Mouse (Mus musculus): ENCODE measurements at regions not wholly inside any gene's neighbourhood (a gene's known extent, or its start where the extent isn't known, plus 50 kb on each side); places are given as distances from the start of the nearest gene placed in this dataset.

GRCm38 (mm10) chr2:147738307-147738872, 308.4 kb downstream of the Foxa2 start:
- DNase-seq: peak; percentile 42
- Histone ChIP-seq H3K4me1 (ENCODE audit: control insufficient read depth, insufficient read depth, low read length) (no peaks in the 10 kb centered on the region), H3K4me3 (ENCODE audit: insufficient read depth, low read depth, low read length) (no peak overlapping the region), H3K36me3 (ENCODE audit: control insufficient read depth, insufficient read depth, low read length) (no peaks in the 10 kb centered on the region), H3K27ac (ENCODE audit: insufficient read depth, low read depth, low read length) (no peak overlapping the region), H3K27me3 (replicated peaks; ENCODE audit: control insufficient read depth, insufficient read depth, low read length) (no peaks in the 10 kb centered on the region)
- TF ChIP-seq CTCF (conservative IDR thresholded peaks at IDR 0.05; ENCODE audit: insufficient read depth, insufficient read length, low read depth, low read length) (peak; percentile 43), POLR2A (IDR thresholded peaks at IDR 0.05; ENCODE audit: low read depth, low read length) (no peak)
- 30% methylated on average over 10 of the region's 10 CpGs for WGBS

GRCm38 (mm10) chr2:147727396-147727795, 319.4 kb downstream of the Foxa2 start:
- no peak for DNase-seq
- TF ChIP-seq CTCF (conservative IDR thresholded peaks at IDR 0.05; ENCODE audit: insufficient read depth, insufficient read length, low read depth, low read length) (no peak), POLR2A (IDR thresholded peaks at IDR 0.05; ENCODE audit: low read depth, low read length) (no peak)
- Histone ChIP-seq H3K4me3 (ENCODE audit: insufficient read depth, low read depth, low read length) (no peak overlapping the region), H3K36me3 (ENCODE audit: control insufficient read depth, insufficient read depth, low read length) (no peaks in the 10 kb centered on the region), H3K27ac (ENCODE audit: insufficient read depth, low read depth, low read length) (no peak overlapping the region), H3K4me1 (ENCODE audit: control insufficient read depth, insufficient read depth, low read length) (no peaks in the 10 kb centered on the region), H3K27me3 (replicated peaks; ENCODE audit: control insufficient read depth, insufficient read depth, low read length) (no peaks in the 10 kb centered on the region)
- 47% methylated on average over 4 of the region's 4 CpGs for WGBS

GRCm38 (mm10) chr2:147718936-147719335, 327.8 kb downstream of the Foxa2 start:
- 74% methylated on average over 3 of the region's 3 CpGs for WGBS

DNA sequence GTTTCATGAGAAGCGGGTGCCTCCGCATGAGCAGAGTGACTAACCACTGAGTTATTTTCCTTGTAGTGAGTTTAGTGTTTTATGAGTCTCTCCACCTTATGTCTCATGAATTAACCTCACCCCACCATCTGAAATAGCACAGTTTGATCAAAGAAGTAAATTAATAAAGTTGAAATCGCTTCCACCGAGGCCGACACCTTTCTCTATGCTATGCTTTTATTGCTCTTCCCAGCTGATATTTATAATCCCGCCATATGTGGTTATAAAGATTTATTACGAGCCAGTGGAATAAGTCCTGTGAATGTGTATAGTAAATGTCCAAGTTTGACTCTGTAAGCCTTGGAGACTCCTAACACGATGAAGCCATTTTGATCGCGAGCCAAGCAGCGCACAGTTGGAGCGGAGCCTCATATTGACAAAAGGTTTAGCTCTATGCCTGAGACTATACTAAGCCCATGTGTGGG, 329.3 kb downstream of the Foxa2 start:
- 80% methylated on average over 12 of the region's 12 CpGs for WGBS
- H3K4me1 ChIP-seq (ENCODE audit: control insufficient read depth, insufficient read depth, low read length): no peaks in the 10 kb centered on the region
- H3K27me3 ChIP-seq (replicated peaks; ENCODE audit: control insufficient read depth, insufficient read depth, low read length): no peaks in the 10 kb centered on the region
- no peak for TF ChIP-seq CTCF (conservative IDR thresholded peaks at IDR 0.05; ENCODE audit: insufficient read depth, insufficient read length, low read depth, low read length)
- TF ChIP-seq POLR2A (IDR thresholded peaks at IDR 0.05; ENCODE audit: low read depth, low read length): no peak
- no peak overlapping the region for H3K4me3 ChIP-seq (ENCODE audit: insufficient read depth, low read depth, low read length)
- no peaks in the 10 kb centered on the region for H3K36me3 ChIP-seq (ENCODE audit: control insufficient read depth, insufficient read depth, low read length)
- no peak overlapping the region for H3K27ac ChIP-seq (ENCODE audit: insufficient read depth, low read depth, low read length)
- DNase-seq: no peak

More at GRCm38 (mm10) chr2:147718936-147719335, 327.8 kb downstream of the Foxa2 start:
- Histone ChIP-seq H3K27ac (ENCODE audit: insufficient read depth, low read depth, low read length) (no peak overlapping the region), H3K27me3 (replicated peaks; ENCODE audit: control insufficient read depth, insufficient read depth, low read length) (no peaks in the 10 kb centered on the region), H3K4me1 (ENCODE audit: control insufficient read depth, insufficient read depth, low read length) (no peaks in the 10 kb centered on the region), H3K4me3 (ENCODE audit: insufficient read depth, low read depth, low read length) (no peak overlapping the region), H3K36me3 (ENCODE audit: control insufficient read depth, insufficient read depth, low read length) (no peaks in the 10 kb centered on the region)
- no peak for DNase-seq
- TF ChIP-seq POLR2A (IDR thresholded peaks at IDR 0.05; ENCODE audit: low read depth, low read length) (no peak), CTCF (conservative IDR thresholded peaks at IDR 0.05; ENCODE audit: insufficient read depth, insufficient read length, low read depth, low read length) (no peak)

DNA sequence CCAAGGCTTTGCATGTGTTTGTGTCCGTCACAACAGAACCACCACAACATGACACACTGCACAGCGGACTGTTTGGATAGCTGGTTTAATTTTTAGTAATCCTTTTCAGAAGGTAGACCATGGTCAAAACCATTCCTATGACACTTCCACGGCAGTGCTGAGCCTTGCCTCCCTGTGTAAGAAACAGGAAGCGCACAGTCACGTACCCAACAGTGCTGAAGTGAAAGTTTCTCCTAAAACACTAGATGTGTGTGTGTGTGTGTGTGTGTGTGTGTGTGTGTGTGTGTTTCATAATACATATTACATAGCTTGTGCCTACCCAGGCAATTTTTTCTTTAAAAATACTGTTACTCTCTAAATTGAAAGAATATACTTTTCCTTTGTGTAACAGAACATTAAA, 331.0 kb downstream of the Foxa2 start:
- no peaks in the 10 kb centered on the region for H3K4me1 ChIP-seq (ENCODE audit: control insufficient read depth, insufficient read depth, low read length)
- H3K27ac ChIP-seq (ENCODE audit: insufficient read depth, low read depth, low read length): no peak overlapping the region
- no peaks in the 10 kb centered on the region for H3K36me3 ChIP-seq (ENCODE audit: control insufficient read depth, insufficient read depth, low read length)
- H3K27me3 ChIP-seq (replicated peaks; ENCODE audit: control insufficient read depth, insufficient read depth, low read length): no peaks in the 10 kb centered on the region
- 88% methylated on average over 5 of the region's 5 CpGs for WGBS
- no peak for TF ChIP-seq POLR2A (IDR thresholded peaks at IDR 0.05; ENCODE audit: low read depth, low read length)
- no peak for TF ChIP-seq CTCF (conservative IDR thresholded peaks at IDR 0.05; ENCODE audit: insufficient read depth, insufficient read length, low read depth, low read length)
- H3K4me3 ChIP-seq (ENCODE audit: insufficient read depth, low read depth, low read length): no peak overlapping the region
- no peak for DNase-seq

GRCm38 (mm10) chr2:147710593-147711265, 336.0 kb downstream of the Foxa2 start:
- no peaks in the 10 kb centered on the region for H3K27me3 ChIP-seq (replicated peaks; ENCODE audit: control insufficient read depth, insufficient read depth, low read length)
- no peaks in the 10 kb centered on the region for H3K4me1 ChIP-seq (ENCODE audit: control insufficient read depth, insufficient read depth, low read length)
- 48% methylated on average over 8 of the region's 8 CpGs for WGBS
- DNase-seq: no peak
- H3K4me3 ChIP-seq (ENCODE audit: insufficient read depth, low read depth, low read length): no peak overlapping the region
- TF ChIP-seq POLR2A (IDR thresholded peaks at IDR 0.05; ENCODE audit: low read depth, low read length): no peak
- TF ChIP-seq CTCF (conservative IDR thresholded peaks at IDR 0.05; ENCODE audit: insufficient read depth, insufficient read length, low read depth, low read length): no peak
- no peak overlapping the region for H3K27ac ChIP-seq (ENCODE audit: insufficient read depth, low read depth, low read length)
- H3K36me3 ChIP-seq (ENCODE audit: control insufficient read depth, insufficient read depth, low read length): no peaks in the 10 kb centered on the region

- Histone ChIP-seq H3K4me3 (ENCODE audit: insufficient read depth, low read depth, low read length) (no peak overlapping the region), H3K27me3 (replicated peaks; ENCODE audit: control insufficient read depth, insufficient read depth, low read length) (no peaks in the 10 kb centered on the region), H3K36me3 (ENCODE audit: control insufficient read depth, insufficient read depth, low read length) (no peaks in the 10 kb centered on the region), H3K4me1 (ENCODE audit: control insufficient read depth, insufficient read depth, low read length) (no peaks in the 10 kb centered on the region), H3K27ac (ENCODE audit: insufficient read depth, low read depth, low read length) (no peak overlapping the region)
- no peak for DNase-seq
- no peak for TF ChIP-seq CTCF (conservative IDR thresholded peaks at IDR 0.05; ENCODE audit: insufficient read depth, insufficient read length, low read depth, low read length)
- no peak for TF ChIP-seq POLR2A (IDR thresholded peaks at IDR 0.05; ENCODE audit: low read depth, low read length)
These were observed 337.0 kb downstream of the Foxa2 start for GRCm38 (mm10) chr2:147709799-147710198.
